Mouse (Mus musculus) embryonic facial prominence, embryonic 14.5 days (tissue): ENCODE measurements around the gene Olfr279. TPM values are rescaled to one million over a fixed set of nuclear protein-coding genes. Genes with fewer than 3 reads are reported as not detected.

ENCODE experiments used
- ATAC-seq: fragments of 200-750 bp; cut with Nextera tagmentation; 2 replicates; pipeline ENCODE4 v1.8.0; 2017; ENCODE audit warnings: low read depth, moderate number of reproducible peaks, moderate TSS enrichment
- DNase-seq: peaks from one replicate; pipeline ENCODE4 v3.0.0-alpha.2; 2015; ENCODE audit warnings: low spot score
- H3K27ac ChIP-seq: fragments of 300-500 bp; sonication (generic); replicated peaks from 2 replicates; pipeline ENCODE4 v1.5.1; 2014; ENCODE audit warnings: low read depth, mild to moderate bottlenecking, low read length, moderate library complexity
- H3K27me3 ChIP-seq: fragments of 300-500 bp; sonication (generic); replicated peaks from 2 replicates; pipeline ENCODE4 v1.6.1; 2014; ENCODE audit warnings: low read length; ENCODE audit not compliant: control insufficient read depth, insufficient read depth
- H3K36me3 ChIP-seq: fragments of 300-500 bp; sonication (generic); 2 replicates; pipeline ENCODE4 v1.6.1; 2014; ENCODE audit warnings: low read length, mixed read lengths; ENCODE audit not compliant: control insufficient read depth, insufficient read depth
- H3K4me1 ChIP-seq: fragments of 300-500 bp; sonication (generic); 2 replicates; pipeline ENCODE4 v1.6.1; 2014; ENCODE audit warnings: antibody characterized with exemption, low read length; ENCODE audit not compliant: control insufficient read depth, insufficient read depth
- H3K4me2 ChIP-seq: fragments of 300-500 bp; sonication (generic); 2 replicates; pipeline ENCODE4 v1.6.1; 2014; ENCODE audit warnings: low read depth, mild to moderate bottlenecking, low read length, moderate library complexity, mixed read lengths
- H3K4me3 ChIP-seq: fragments of 300-500 bp; sonication (generic); 2 replicates; pipeline ENCODE4 v1.5.1; 2014; ENCODE audit warnings: low read depth, mild to moderate bottlenecking, low read length
- H3K9ac ChIP-seq: fragments of 300-500 bp; sonication (generic); 2 replicates; pipeline ENCODE4 v1.6.1; 2014; ENCODE audit warnings: low read depth, mild to moderate bottlenecking, low read length, moderate library complexity, mixed read lengths
- H3K9me3 ChIP-seq: fragments of 300-500 bp; sonication (generic); 2 replicates; pipeline ENCODE4 v1.6.1; 2016; ENCODE audit warnings: low read length; ENCODE audit not compliant: control insufficient read depth
- WGBS: fragments of 180-500 bp; shearing (Covaris S2); extraction: QIAGEN DNeasy Blood & Tissue Kit; methylation state at CpG from one replicate; pipeline ENCODE4 v1.1.7; 2014; 5-methylcytosine and 5-hydroxymethylcytosine counted together
- polyA plus RNA-seq: library from polyadenylated mRNA; unstranded; fragments of >200 nt; fragmentation: Nextera tagmentation; extraction: Ambion mirVana; gene quantifications from 2 replicates; pipeline ENCODE4 v1.2.1, GENCODE M21; 2014

Gene Olfr279
- polyA plus RNA-seq, 1 experiment from 2014 or later: not detected

DNA sequence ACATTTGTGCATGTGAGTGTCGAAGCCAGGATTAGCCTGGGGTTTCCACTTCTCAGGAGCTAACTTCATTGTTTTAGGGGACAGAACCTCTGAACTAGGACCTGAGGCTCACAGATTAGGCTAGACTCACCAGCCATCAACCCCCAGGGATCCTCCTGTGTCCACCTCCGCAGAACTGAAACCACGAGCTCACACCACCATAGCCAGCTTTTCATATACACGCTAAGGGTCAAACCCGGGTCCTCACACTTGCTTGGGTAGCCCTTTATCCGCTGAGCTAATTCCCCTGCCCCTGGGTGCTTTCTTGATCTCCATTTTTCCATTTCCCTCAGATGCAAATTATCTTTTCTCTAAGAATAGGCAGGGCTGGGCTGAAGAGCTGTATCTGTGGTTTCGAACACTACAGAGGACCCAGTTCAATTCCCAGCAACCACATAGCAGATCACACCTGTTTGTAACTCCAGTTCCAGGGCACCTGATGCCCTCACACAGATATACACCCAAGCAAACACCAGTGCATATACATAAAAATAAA, 12.6 kb upstream of the Olfr279 start:
- no peak overlapping the region for H3K4me2 ChIP-seq
- no peak overlapping the region for H3K27ac ChIP-seq
- WGBS: 75% methylated on average over 7 of the region's 7 CpGs
- H3K27me3 ChIP-seq: no peaks in the 10 kb centered on the region
- DNase-seq (no peak), ATAC-seq (no peak)
- H3K36me3 ChIP-seq: no peaks in the 10 kb centered on the region
- no peak overlapping the region for H3K9ac ChIP-seq
- H3K4me1 ChIP-seq: no peaks in the 10 kb centered on the region
- no peak overlapping the region for H3K4me3 ChIP-seq
- H3K9me3 ChIP-seq: no peaks in the 10 kb centered on the region

DNA sequence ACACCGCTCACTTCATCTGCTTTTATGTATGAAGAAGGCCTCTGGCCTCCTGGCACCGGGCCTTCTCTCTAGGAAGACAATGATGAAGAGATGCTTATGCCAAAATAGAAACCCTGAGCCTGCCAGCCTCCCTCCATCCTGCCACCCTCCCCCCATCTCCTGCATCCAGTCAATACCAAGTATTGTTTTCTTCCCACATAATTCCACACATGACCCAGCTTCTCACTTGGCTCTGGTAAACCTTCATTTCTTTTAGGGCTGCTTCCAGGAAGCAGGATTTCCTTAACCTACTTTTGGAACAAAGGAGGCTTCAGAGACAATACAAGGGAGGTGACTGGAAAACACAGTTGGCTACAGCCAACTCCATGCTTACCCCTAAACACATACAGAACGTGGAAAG, 9.5 kb upstream of the Olfr279 start, which contains the start of gene Lalba:
Gene Lalba, minus strand, starts transcription at position 21 of the 400 bp plus-strand sequence.
- Histone ChIP-seq H3K4me1 (no peaks in the 10 kb centered on the region), H3K4me2 (no peak within 1 kb of the TSS), H3K27me3 (no peaks in the 10 kb centered on the region), H3K27ac (no peak within 1 kb of the TSS), H3K9ac (no peak within 1 kb of the TSS), H3K9me3 (no peaks in the 10 kb centered on the region), H3K36me3 (no peaks in the 10 kb centered on the region), H3K4me3 (no peak within 1 kb of the TSS)
- 62% methylated on average over 3 of the region's 3 CpGs for WGBS
- ATAC-seq (no peak), DNase-seq (no peak)

DNA sequence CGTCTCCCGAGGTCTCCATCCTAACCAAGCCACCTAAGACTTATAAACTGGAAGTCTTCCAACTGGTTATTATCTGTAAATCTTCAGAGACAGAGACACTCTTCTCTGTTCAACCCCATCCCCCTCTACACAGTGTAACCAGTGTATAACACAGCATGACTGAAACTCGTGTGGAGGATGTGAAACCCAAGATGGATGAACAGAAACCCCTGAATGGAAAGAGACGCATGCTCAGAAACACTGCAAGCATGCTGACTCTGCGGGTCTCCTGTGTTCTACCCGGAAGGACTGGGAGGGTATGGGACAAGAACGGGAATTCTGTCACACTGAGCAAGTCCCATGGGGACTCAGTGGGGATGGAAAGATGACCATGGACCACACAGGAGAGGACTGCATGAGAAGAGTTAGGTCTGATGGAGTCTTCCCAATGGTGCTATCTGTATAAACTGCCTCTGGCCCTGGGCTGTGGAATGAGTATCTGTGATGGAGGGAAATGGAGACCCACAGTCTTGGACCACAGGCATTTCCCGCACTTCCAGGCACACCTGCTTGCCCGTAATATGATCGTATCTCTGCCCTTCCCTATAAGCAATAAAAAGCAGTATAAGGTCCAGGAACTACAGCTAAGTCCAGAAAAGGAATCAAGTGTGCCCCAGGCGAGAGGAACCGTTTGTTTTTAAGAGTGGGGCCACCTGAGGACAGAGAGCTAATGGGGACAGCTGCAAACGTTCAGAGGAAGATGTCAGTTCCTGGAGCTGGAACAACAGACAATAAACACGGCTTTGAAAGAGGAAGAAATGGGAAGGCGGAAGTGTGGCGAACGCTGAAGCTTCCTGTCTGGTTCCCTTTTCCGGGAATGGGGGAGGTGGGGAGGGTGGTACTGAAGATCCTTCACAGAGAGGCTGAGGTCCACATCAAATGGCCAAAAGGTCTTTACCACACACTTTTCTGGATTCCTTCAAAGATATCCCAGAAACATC, 8.0 kb upstream of the Olfr279 start:
- ATAC-seq: no peak
- H3K27ac ChIP-seq: no peak overlapping the region

DNA sequence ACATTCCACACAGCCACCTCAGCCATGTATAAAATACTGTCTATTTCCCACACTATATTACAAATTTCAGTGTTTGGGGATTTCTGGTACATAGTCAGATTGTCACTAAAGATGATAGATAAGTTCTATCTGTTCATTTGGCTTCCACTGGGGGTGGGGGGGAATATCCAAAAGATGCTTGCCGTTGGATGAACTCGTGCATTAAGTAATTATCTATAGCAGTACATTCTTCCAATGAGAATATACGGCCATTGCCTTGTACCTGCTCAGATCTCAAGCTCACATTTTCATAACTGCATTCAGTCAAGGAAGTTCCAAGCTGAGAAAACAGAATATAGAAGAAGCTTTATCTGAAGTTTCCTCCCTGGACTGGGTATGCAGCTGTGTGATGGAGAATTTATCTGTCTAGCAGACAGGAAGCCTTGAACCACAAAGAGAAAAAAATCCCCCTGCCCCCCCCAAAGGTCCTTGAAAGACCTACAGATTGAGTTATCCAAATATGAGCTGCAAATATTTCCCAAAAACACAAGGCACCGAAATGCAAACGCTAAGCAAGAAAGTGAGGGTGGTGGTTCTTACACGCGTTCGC, 5.7 kb upstream of the Olfr279 start:
- Histone ChIP-seq H3K4me3 (no peak overlapping the region), H3K4me1 (no peaks in the 10 kb centered on the region), H3K27me3 (no peaks in the 10 kb centered on the region), H3K27ac (no peak overlapping the region), H3K36me3 (no peaks in the 10 kb centered on the region), H3K9ac (no peak overlapping the region), H3K4me2 (no peak overlapping the region), H3K9me3 (no peaks in the 10 kb centered on the region)
- no peak for ATAC-seq
- no peak for DNase-seq
- 93% methylated on average over 8 of the region's 8 CpGs for WGBS

More for the DNA sequence above, 8.0 kb upstream of the Olfr279 start:
- no peaks in the 10 kb centered on the region for H3K36me3 ChIP-seq
- H3K4me3 ChIP-seq: no peak overlapping the region
- no peaks in the 10 kb centered on the region for H3K4me1 ChIP-seq
- DNase-seq: peak; percentile 20
- H3K9ac ChIP-seq: no peak overlapping the region
- H3K27me3 ChIP-seq: no peaks in the 10 kb centered on the region
- no peaks in the 10 kb centered on the region for H3K9me3 ChIP-seq
- WGBS: 55% methylated on average over 18 of the region's 18 CpGs
- no peak overlapping the region for H3K4me2 ChIP-seq

DNA sequence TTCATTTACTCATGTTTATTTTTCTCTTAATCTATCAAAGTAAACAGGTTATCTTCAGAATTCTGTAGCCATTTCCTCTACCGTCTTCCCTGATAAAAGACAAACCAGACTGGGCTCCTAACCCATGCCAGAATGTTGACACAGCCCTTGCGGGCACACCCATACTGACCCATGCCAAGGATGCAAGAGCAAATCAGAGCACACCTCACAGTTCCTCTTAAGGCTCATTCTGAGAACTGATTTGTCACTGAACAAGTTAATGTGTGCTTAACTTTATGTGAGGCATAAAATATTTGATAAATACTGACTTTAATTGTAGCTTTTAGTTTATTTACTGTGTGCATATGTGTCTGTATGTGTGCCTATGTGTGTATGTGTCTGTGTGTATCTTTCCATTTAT, 870 bp upstream of the Olfr279 start:
- no peaks in the 10 kb centered on the region for H3K27me3 ChIP-seq
- H3K27ac ChIP-seq: no peak overlapping the region
- no peak for ATAC-seq
- H3K4me3 ChIP-seq: no peak overlapping the region
- H3K4me1 ChIP-seq: no peaks in the 10 kb centered on the region
- no peak overlapping the region for H3K4me2 ChIP-seq
- no peaks in the 10 kb centered on the region for H3K36me3 ChIP-seq
- no peak for DNase-seq
- WGBS: 79% methylated on average over 2 of the region's 2 CpGs
- H3K9me3 ChIP-seq: no peaks in the 10 kb centered on the region
- no peak overlapping the region for H3K9ac ChIP-seq

DNA sequence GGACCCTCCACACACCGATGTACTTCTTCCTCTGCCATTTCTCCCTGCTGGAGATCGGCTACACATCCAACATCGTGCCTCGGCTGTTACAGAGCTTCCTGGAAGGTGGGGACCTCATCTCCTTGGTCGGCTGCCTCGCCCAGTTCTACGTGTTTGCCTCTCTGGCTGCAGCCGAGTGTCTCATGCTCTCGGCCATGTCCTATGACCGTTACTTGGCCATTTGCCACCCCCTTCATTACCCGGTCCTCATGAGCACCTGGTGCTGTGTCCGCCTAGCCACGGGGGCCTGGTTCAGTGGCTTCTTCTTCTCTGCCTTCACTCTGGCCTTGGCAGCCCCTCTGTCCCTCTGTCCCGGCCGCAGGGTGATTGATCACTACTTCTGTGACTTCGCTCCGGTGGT, 5.4 kb downstream of the Olfr279 start:
- Histone ChIP-seq H3K4me2 (no peak overlapping the region), H3K36me3 (no peaks in the 10 kb centered on the region), H3K4me3 (no peak overlapping the region), H3K9ac (no peak overlapping the region), H3K4me1 (no peaks in the 10 kb centered on the region), H3K27ac (no peak overlapping the region), H3K9me3 (no peaks in the 10 kb centered on the region), H3K27me3 (no peaks in the 10 kb centered on the region)
- no peak for ATAC-seq
- WGBS: 90% methylated on average over 17 of the region's 17 CpGs
- no peak for DNase-seq

DNA sequence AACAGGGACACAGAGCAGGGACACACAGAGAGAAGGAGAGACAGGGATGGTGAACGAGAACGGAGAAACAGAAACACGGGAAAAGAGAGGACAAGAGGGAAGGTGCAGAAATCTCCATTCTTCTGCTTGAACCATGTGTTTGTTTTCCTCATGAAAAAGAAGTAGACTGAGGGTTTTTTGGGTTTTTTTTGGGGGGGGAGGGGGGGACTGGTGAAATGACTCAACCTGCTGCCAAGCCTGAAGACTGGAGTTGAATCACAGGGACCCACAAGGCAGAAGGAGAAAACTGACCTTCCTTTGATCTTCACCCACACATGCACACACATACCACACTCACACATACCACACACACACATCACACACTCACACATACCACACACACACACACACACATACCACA, 11.1 kb downstream of the Olfr279 start:
- DNase-seq: no peak
- WGBS: 87% methylated on average over 3 of the region's 3 CpGs
- no peak overlapping the region for H3K4me2 ChIP-seq
- ATAC-seq: no peak
- H3K4me1 ChIP-seq: no peaks in the 10 kb centered on the region
- no peak overlapping the region for H3K27ac ChIP-seq
- H3K9ac ChIP-seq: no peak overlapping the region
- H3K9me3 ChIP-seq: no peaks in the 10 kb centered on the region
- H3K27me3 ChIP-seq: no peaks in the 10 kb centered on the region
- no peaks in the 10 kb centered on the region for H3K36me3 ChIP-seq
- no peak overlapping the region for H3K4me3 ChIP-seq

DNA sequence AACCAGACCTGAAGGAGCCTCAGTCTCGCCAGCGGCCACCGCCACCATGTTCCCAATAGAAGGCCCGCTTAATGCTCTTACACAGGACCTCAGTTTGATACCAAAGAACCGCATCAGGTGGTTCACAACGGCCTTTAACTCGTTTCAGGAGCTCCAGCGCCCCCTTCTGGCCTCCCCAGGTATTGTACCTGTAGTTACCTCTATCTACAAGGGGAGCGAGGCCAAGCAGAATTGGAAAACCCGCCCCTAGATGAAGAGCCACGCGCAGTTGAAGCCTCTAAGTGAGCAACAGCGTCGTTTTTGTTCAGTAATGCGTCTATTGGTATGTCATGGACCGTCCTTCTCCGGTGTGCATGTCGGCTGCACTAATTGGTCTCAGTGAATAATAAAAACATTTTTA, 12.3 kb downstream of the Olfr279 start:
- WGBS: 14% methylated on average over 18 of the region's 18 CpGs
- Histone ChIP-seq H3K36me3 (no peaks in the 10 kb centered on the region), H3K27ac (no peak overlapping the region), H3K9me3 (no peaks in the 10 kb centered on the region), H3K4me3 (no peak overlapping the region), H3K27me3 (no peaks in the 10 kb centered on the region), H3K4me2 (no peak overlapping the region), H3K9ac (no peak overlapping the region), H3K4me1 (no peaks in the 10 kb centered on the region)
- no peak for ATAC-seq
- peak; percentile 63 for DNase-seq
